Mouse (Mus musculus): ENCODE data around the gene BC030867.

GRCm38 (mm10) chr11:102304141-102304540 is 55.5 kb downstream of the BC030867 start:
- TF ChIP-seq CTCF (conservative IDR thresholded peaks at IDR 0.05; ENCODE audit: low read length) (no peak), NANOG (IDR thresholded peaks at IDR 0.05; ENCODE audit: borderline replicate concordance, low read length) (no peak)
